Mouse (Mus musculus) inflammation-experienced regulatory T-cells, adult 6 months (primary cell): ENCODE measurements around the gene Elp5. TPM values are rescaled to one million over a fixed set of nuclear protein-coding genes. Genes with fewer than 3 reads are reported as not detected.
"Not testable (repeated sequence)": the region's sequence is repeated elsewhere in the genome, so short reads cannot be mapped to it uniquely, and the experiment has no call there.

Source experiments
- ATAC-seq: one replicate; pipeline ENCODE4 v1.8.0; 2017
- polyA plus RNA-seq, 3 experiments: library from polyadenylated mRNA; unstranded; fragments of 100-300 nt; shearing (Covaris generic); gene quantifications; one replicate each; pipeline ENCODE4 v1.2.1; 2017

The Elp5 gene
- polyA plus RNA-seq, 3 experiments from 2014 or later: 61.5 to 78.3 (median 68.5) TPM

GRCm38 (mm10) chr11:69955618-69956017 is 26.7 kb downstream of the Elp5 start:
- ATAC-seq: not testable (repeated sequence)

- no peak for ATAC-seq
Measured at GRCm38 (mm10) chr11:69953267-69953915, 28.9 kb downstream of the Elp5 start.

GRCm38 (mm10) chr11:69952274-69952673 is 30.0 kb downstream of the Elp5 start:
- no peak for ATAC-seq

GRCm38 (mm10) chr11:69950807-69951459 is 31.4 kb downstream of the Elp5 start:
- ATAC-seq: no peak

GRCm38 (mm10) chr11:69948763-69949150 is 33.6 kb downstream of the Elp5 start:
- ATAC-seq: peak; percentile 73

GRCm38 (mm10) chr11:69948066-69948762 is 34.1 kb downstream of the Elp5 start, which contains the start of gene Slc2a4:
Slc2a4 (minus strand) TSS chr11:69948188.
- ATAC-seq: peak; percentile 87

- no peak for ATAC-seq
Measured at GRCm38 (mm10) chr11:69947337-69948065, 34.8 kb downstream of the Elp5 start.

- ATAC-seq: no peak
Measured at GRCm38 (mm10) chr11:69945997-69946891, 36.1 kb downstream of the Elp5 start.

- ATAC-seq: no peak
Measured at GRCm38 (mm10) chr11:69945216-69945615, 37.1 kb downstream of the Elp5 start.

- ATAC-seq: no peak
Measured at GRCm38 (mm10) chr11:69940962-69941361, 41.4 kb downstream of the Elp5 start.

- ATAC-seq: no peak
Measured at GRCm38 (mm10) chr11:69939731-69940130, 42.6 kb downstream of the Elp5 start.

- no peak for ATAC-seq
Measured at GRCm38 (mm10) chr11:69939181-69939580, 43.1 kb downstream of the Elp5 start.

- no peak for ATAC-seq
Measured at GRCm38 (mm10) chr11:69938401-69938979, 43.8 kb downstream of the Elp5 start.

GRCm38 (mm10) chr11:69937834-69938233 is 44.5 kb downstream of the Elp5 start:
- no peak for ATAC-seq

- ATAC-seq: no peak
Measured at GRCm38 (mm10) chr11:69937385-69937784, 44.9 kb downstream of the Elp5 start.

- ATAC-seq: no peak
Measured at GRCm38 (mm10) chr11:69936714-69937347, 45.5 kb downstream of the Elp5 start.

GRCm38 (mm10) chr11:69936156-69936555 is 46.2 kb downstream of the Elp5 start:
- no peak for ATAC-seq

- peak; percentile 78 for ATAC-seq
Measured at GRCm38 (mm10) chr11:69935137-69935879, 47.0 kb downstream of the Elp5 start, which contains the start of gene Ybx2. Ybx2 (plus strand) TSS chr11:69935796.

- no peak for ATAC-seq
Measured at GRCm38 (mm10) chr11:69934681-69935080, 47.6 kb downstream of the Elp5 start.

GRCm38 (mm10) chr11:69934169-69934568 is 48.1 kb downstream of the Elp5 start:
- ATAC-seq: peak; percentile 71
